Mouse (Mus musculus): Measurements from ENCODE around the gene Ccdc71l.

The Ccdc71l gene

GRCm38 (mm10) chr12:32378528-32379295, at the start of gene Ccdc71l:
Ccdc71l (plus strand) TSS chr12:32378704.
- peak; percentile 71 for DNase-seq (ENCODE audit: low spot score)

- DNase-seq (ENCODE audit: low spot score): no peak
Observed at GRCm38 (mm10) chr12:32339078-32339477, 39.4 kb upstream of the Ccdc71l start.

- no peak for DNase-seq (ENCODE audit: low spot score)
Observed at GRCm38 (mm10) chr12:32343487-32343886, 35.0 kb upstream of the Ccdc71l start.

- no peak for DNase-seq (ENCODE audit: low spot score)
Observed at GRCm38 (mm10) chr12:32346121-32346520, 32.4 kb upstream of the Ccdc71l start.

GRCm38 (mm10) chr12:32348493-32348892, 30.0 kb upstream of the Ccdc71l start:
- DNase-seq (ENCODE audit: low spot score): no peak

GRCm38 (mm10) chr12:32351874-32352273, 26.6 kb upstream of the Ccdc71l start:
- no peak for DNase-seq (ENCODE audit: low spot score)

GRCm38 (mm10) chr12:32379296-32379725, 807 bp downstream of the Ccdc71l start:
- peak; percentile 80 for DNase-seq (ENCODE audit: low spot score)

- DNase-seq (ENCODE audit: low spot score): no peak
Observed at GRCm38 (mm10) chr12:32379731-32380130, 1.2 kb downstream of the Ccdc71l start.

- no peak for DNase-seq (ENCODE audit: low spot score)
Observed at GRCm38 (mm10) chr12:32380457-32380856, 2.0 kb downstream of the Ccdc71l start.

- no peak for DNase-seq (ENCODE audit: low spot score)
Observed at GRCm38 (mm10) chr12:32381011-32381410, 2.5 kb downstream of the Ccdc71l start.

- DNase-seq (ENCODE audit: low spot score): no peak
Observed at GRCm38 (mm10) chr12:32419537-32419936, 41.0 kb downstream of the Ccdc71l start.

- no peak for DNase-seq (ENCODE audit: low spot score)
Observed at GRCm38 (mm10) chr12:32427832-32428231, 49.3 kb downstream of the Ccdc71l start.

- DNase-seq (ENCODE audit: low spot score): no peak
Observed at GRCm38 (mm10) chr12:32431004-32431403, 52.5 kb downstream of the Ccdc71l start.

Data from ovary, postnatal 14 days (tissue).